Mouse (Mus musculus): ENCODE measurements around the gene Mgea5.

GRCm38 (mm10) chr19:45792404-45792803 lies 8.8 kb upstream of the Mgea5 start:
- TF ChIP-seq POLR2A (IDR thresholded peaks at IDR 0.05; ENCODE audit: borderline replicate concordance, control insufficient read depth, low read depth, low read length) (no peak), CTCF (IDR thresholded peaks at IDR 0.05; ENCODE audit: control insufficient read depth, insufficient read depth, low read length) (no peak)

Data from bone marrow, adult 2 months (tissue).